Mouse (Mus musculus): ENCODE measurements around the gene Olfr26. TPM values are rescaled to one million over a fixed set of nuclear protein-coding genes. Genes with fewer than 3 reads are reported as not detected.
"Not testable (repeated sequence)": the region's sequence is repeated elsewhere in the genome, so short reads cannot be mapped to it uniquely, and the experiment has no call there.

The Olfr26 gene
- total and polyA plus RNA-seq, 2 experiments: not detected

GRCm38 (mm10) chr9:38844149-38844548 lies 10.7 kb upstream of the Olfr26 start, which contains the start of gene Olfr924:
Olfr924 (plus strand) TSS chr9:38844449.
- no peak for DNase-seq (ENCODE audit: extremely low read depth, low read depth, low spot score)
- Histone ChIP-seq H3K4me3 (ENCODE audit: insufficient read depth, low read depth, low read length) (no peak within 1 kb of the TSS), H3K36me3 (ENCODE audit: control insufficient read depth, insufficient read depth, low read length) (no peaks in the 10 kb centered on the region), H3K4me1 (ENCODE audit: control insufficient read depth, insufficient read depth, low read length) (no peaks in the 10 kb centered on the region), H3K9ac (ENCODE audit: low read depth, low read length) (no peak within 1 kb of the TSS), H3K79me2 (ENCODE audit: control insufficient read depth, insufficient read depth, low read length) (no peaks in the 10 kb centered on the region), H3K27me3 (ENCODE audit: control insufficient read depth, insufficient read depth, low read length) (no peaks in the 10 kb centered on the region), H3K27ac (replicated peaks; ENCODE audit: insufficient read depth, low read depth, low read length) (no peak within 1 kb of the TSS)
- TF ChIP-seq POLR2A (IDR thresholded peaks at IDR 0.05; ENCODE audit: extremely low read depth, insufficient read depth, low read length) (no peak), CTCF (IDR thresholded peaks at IDR 0.05; ENCODE audit: low read depth, low read length) (no peak)
- 90% methylated on average over 1 of the region's 1 CpGs for WGBS

GRCm38 (mm10) chr9:38874880-38875279 lies 20.0 kb downstream of the Olfr26 start:
- H3K9ac ChIP-seq (ENCODE audit: low read depth, low read length); H3K36me3 ChIP-seq (ENCODE audit: control insufficient read depth, insufficient read depth, low read length); H3K4me1 ChIP-seq (ENCODE audit: control insufficient read depth, insufficient read depth, low read length); DNase-seq (ENCODE audit: extremely low read depth, low read depth, low spot score); H3K79me2 ChIP-seq (ENCODE audit: control insufficient read depth, insufficient read depth, low read length); H3K27me3 ChIP-seq (ENCODE audit: control insufficient read depth, insufficient read depth, low read length); H3K27ac ChIP-seq (replicated peaks; ENCODE audit: insufficient read depth, low read depth, low read length); H3K4me3 ChIP-seq (ENCODE audit: insufficient read depth, low read depth, low read length): not testable (repeated sequence)
- WGBS: 56% methylated on average over 2 of the region's 2 CpGs

- Histone ChIP-seq H3K79me2 (ENCODE audit: control insufficient read depth, insufficient read depth, low read length) (no peaks in the 10 kb centered on the region), H3K4me1 (ENCODE audit: control insufficient read depth, insufficient read depth, low read length) (no peaks in the 10 kb centered on the region), H3K27me3 (ENCODE audit: control insufficient read depth, insufficient read depth, low read length) (no peaks in the 10 kb centered on the region), H3K36me3 (ENCODE audit: control insufficient read depth, insufficient read depth, low read length) (no peaks in the 10 kb centered on the region), H3K4me3 (ENCODE audit: insufficient read depth, low read depth, low read length) (no peak within 1 kb of the TSS), H3K27ac (replicated peaks; ENCODE audit: insufficient read depth, low read depth, low read length) (no peak within 1 kb of the TSS), H3K9ac (ENCODE audit: low read depth, low read length) (no peak within 1 kb of the TSS)
- no peak for DNase-seq (ENCODE audit: extremely low read depth, low read depth, low spot score)
- TF ChIP-seq POLR2A (IDR thresholded peaks at IDR 0.05; ENCODE audit: extremely low read depth, insufficient read depth, low read length) (no peak), CTCF (IDR thresholded peaks at IDR 0.05; ENCODE audit: low read depth, low read length) (no peak)
- WGBS: 66% methylated on average over 2 of the region's 2 CpGs
These were observed 22.0 kb downstream of the Olfr26 start, which contains the start of gene Olfr926 for GRCm38 (mm10) chr9:38876826-38877225. Olfr926 (plus strand) TSS chr9:38877126.

Other genes starting within 250 kb of the Olfr26 start
- not detected in 2 replicates for gene Olfr914, start 250.0 kb upstream of the Olfr26 start, total RNA-seq (2014; rRNA removed)
- not detected in 2 replicates for gene Olfr914, start 250.0 kb upstream of the Olfr26 start, polyA plus RNA-seq (2012; rRNA removed)
- gene Olfr916, start 195.2 kb upstream of the Olfr26 start, total RNA-seq (2014; rRNA removed): not detected in 2 replicates
- gene Olfr916, start 195.2 kb upstream of the Olfr26 start, polyA plus RNA-seq (2012; rRNA removed): not detected in 2 replicates
- not detected in 2 replicates for gene Olfr917, start 189.2 kb upstream of the Olfr26 start, total RNA-seq (2014; rRNA removed)
- gene Olfr917, start 189.2 kb upstream of the Olfr26 start, polyA plus RNA-seq (2012; rRNA removed): not detected in 2 replicates
- gene Olfr918, start 180.5 kb upstream of the Olfr26 start, total RNA-seq (2014; rRNA removed): not detected in 2 replicates
- not detected in 2 replicates for gene Olfr918, start 180.5 kb upstream of the Olfr26 start, polyA plus RNA-seq (2012; rRNA removed)
- not detected in 2 replicates for gene Olfr919, start 151.4 kb upstream of the Olfr26 start, total RNA-seq (2014; rRNA removed)
- not detected in 2 replicates for gene Olfr919, start 151.4 kb upstream of the Olfr26 start, polyA plus RNA-seq (2012; rRNA removed)
- gene Vwa5a, start 136.8 kb upstream of the Olfr26 start, total RNA-seq (2014; rRNA removed): 20.2 and 22.9 TPM in 2 replicates
- gene Vwa5a, start 136.8 kb upstream of the Olfr26 start, polyA plus RNA-seq (2012; rRNA removed): 6.8 and 8.3 TPM in 2 replicates
- 0.07 and 0.09 TPM in 2 replicates for gene Olfr920, start 102.8 kb upstream of the Olfr26 start, total RNA-seq (2014; rRNA removed)
- gene Olfr920, start 102.8 kb upstream of the Olfr26 start, polyA plus RNA-seq (2012; rRNA removed): 0.01 TPM in 2 replicates
- gene Olfr921, start 82.0 kb upstream of the Olfr26 start, total RNA-seq (2014; rRNA removed): not detected in 2 replicates
- not detected in 2 replicates for gene Olfr921, start 82.0 kb upstream of the Olfr26 start, polyA plus RNA-seq (2012; rRNA removed)
- not detected in 2 replicates for gene Olfr922, start 40.4 kb upstream of the Olfr26 start, total RNA-seq (2014; rRNA removed)
- gene Olfr922, start 40.4 kb upstream of the Olfr26 start, polyA plus RNA-seq (2012; rRNA removed): not detected in 2 replicates
- gene Olfr923, start 28.5 kb upstream of the Olfr26 start, total RNA-seq (2014; rRNA removed): not detected in 2 replicates
- not detected in 2 replicates for gene Olfr923, start 28.5 kb upstream of the Olfr26 start, polyA plus RNA-seq (2012; rRNA removed)
- not detected in 2 replicates for gene Olfr924, start 10.6 kb upstream of the Olfr26 start, total RNA-seq (2014; rRNA removed)
- gene Olfr924, start 10.6 kb upstream of the Olfr26 start, polyA plus RNA-seq (2012; rRNA removed): not detected in 2 replicates
- gene Olfr926, start 22.1 kb downstream of the Olfr26 start, total RNA-seq (2014; rRNA removed): not detected in 2 replicates
- not detected in 2 replicates for gene Olfr926, start 22.1 kb downstream of the Olfr26 start, polyA plus RNA-seq (2012; rRNA removed)
- not detected in 2 replicates for gene Olfr930, start 74.7 kb downstream of the Olfr26 start, total RNA-seq (2014; rRNA removed)
- gene Olfr930, start 74.7 kb downstream of the Olfr26 start, polyA plus RNA-seq (2012; rRNA removed): not detected in 2 replicates
- gene Olfr933, start 117.3 kb downstream of the Olfr26 start, total RNA-seq (2014; rRNA removed): not detected in 2 replicates
- not detected in 2 replicates for gene Olfr933, start 117.3 kb downstream of the Olfr26 start, polyA plus RNA-seq (2012; rRNA removed)
- gene Olfr934, start 133.3 kb downstream of the Olfr26 start, total RNA-seq (2014; rRNA removed): not detected in 2 replicates
- gene Olfr934, start 133.3 kb downstream of the Olfr26 start, polyA plus RNA-seq (2012; rRNA removed): not detected in 2 replicates
- gene Olfr935, start 144.6 kb downstream of the Olfr26 start, total RNA-seq (2014; rRNA removed): not detected in 2 replicates
- gene Olfr935, start 144.6 kb downstream of the Olfr26 start, polyA plus RNA-seq (2012; rRNA removed): not detected in 2 replicates
- gene Olfr146, start 168.3 kb downstream of the Olfr26 start, total RNA-seq (2014; rRNA removed): not detected in 2 replicates
- gene Olfr146, start 168.3 kb downstream of the Olfr26 start, polyA plus RNA-seq (2012; rRNA removed): not detected in 2 replicates
- not detected in 2 replicates for gene Olfr937, start 209.9 kb downstream of the Olfr26 start, total RNA-seq (2014; rRNA removed)
- not detected in 2 replicates for gene Olfr937, start 209.9 kb downstream of the Olfr26 start, polyA plus RNA-seq (2012; rRNA removed)
- gene Olfr938, start 223.8 kb downstream of the Olfr26 start, total RNA-seq (2014; rRNA removed): not detected in 2 replicates
- not detected in 2 replicates for gene Olfr938, start 223.8 kb downstream of the Olfr26 start, polyA plus RNA-seq (2012; rRNA removed)